Mouse (Mus musculus) thymus, postnatal 36 days (tissue): ENCODE results near the gene Fam178b.
"Not testable (repeated sequence)": the region's sequence is repeated elsewhere in the genome, so short reads cannot be mapped to it uniquely, and the experiment has no call there.

Source experiments
- DNase-seq, 2 experiments: peaks; one replicate each; pipeline ENCODE4 v3.0.0; 2022; ENCODE audit warnings: mixed read lengths in 2 of 2

Gene Fam178b

GRCm38 (mm10) chr1:36615958-36616357, 67.0 kb downstream of the Fam178b start:
- not testable (repeated sequence) for DNase-seq

DNA sequence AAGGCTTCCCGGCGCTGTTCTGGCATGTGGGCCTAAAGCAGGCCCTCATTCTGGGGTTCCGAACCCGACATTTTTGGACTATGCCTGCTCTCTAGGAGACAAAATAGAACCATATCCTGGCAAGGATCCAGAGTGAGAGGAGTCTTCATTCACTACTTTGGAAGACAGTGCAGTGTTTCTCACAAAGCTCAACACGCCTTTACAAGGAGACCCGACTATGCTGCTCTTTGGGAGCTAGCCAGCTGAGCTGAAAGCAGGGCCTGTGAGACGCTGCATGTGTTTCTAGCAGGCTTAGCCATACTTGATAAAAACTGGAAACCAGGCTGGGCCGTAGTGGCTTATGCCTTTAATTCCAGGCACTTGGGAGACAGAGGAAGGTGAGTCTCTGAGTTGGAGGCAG, 67.8 kb downstream of the Fam178b start:
- DNase-seq: no peak

DNA sequence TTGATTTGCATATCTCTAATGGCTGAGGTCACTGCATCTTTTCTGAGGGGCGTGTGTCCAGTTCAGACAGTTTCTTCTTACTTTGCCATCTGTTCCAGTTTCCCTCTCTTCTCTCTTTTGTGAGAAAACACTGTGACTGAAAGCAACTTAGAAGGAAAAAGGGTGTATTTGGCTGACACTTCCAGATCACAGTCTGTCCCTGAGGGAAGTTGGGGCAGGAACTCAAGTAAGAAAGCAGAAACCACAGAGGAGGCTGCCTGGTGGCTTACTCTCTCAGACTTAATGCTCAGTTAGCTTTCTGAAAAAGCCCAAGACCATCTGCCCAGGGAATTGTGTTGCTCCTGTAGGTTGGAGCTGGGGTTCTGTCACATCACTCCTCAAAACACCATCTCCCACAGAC, 68.4 kb downstream of the Fam178b start:
- DNase-seq: no peak

DNA sequence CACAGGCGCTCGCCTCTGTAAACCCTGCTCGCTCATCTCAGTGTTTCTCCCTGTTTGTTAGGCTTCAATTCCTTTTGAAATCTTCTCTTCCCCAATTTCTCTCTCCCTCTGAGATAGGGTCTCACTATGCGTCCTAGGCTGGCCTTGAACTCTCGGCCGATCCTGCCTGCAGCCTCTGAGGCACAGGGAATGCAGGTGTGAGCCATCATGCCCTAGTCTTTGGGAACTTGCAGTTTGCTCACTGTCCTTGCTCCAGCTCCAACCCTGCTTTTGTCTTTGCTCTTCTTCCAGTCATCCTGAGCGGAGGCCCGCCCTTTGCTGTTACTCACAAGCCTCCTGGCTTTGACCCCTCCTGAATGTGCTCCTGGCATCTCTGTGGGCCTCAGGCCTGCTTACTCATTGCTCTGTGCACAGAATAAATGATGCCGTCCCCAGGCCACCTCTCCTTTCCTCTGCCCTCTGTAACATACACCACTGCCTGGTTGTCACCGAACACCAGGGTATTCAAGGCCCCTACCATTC, 69.5 kb downstream of the Fam178b start:
- no peak for DNase-seq

GRCm38 (mm10) chr1:36612362-36612761, 70.6 kb downstream of the Fam178b start:
- no peak for DNase-seq

DNA sequence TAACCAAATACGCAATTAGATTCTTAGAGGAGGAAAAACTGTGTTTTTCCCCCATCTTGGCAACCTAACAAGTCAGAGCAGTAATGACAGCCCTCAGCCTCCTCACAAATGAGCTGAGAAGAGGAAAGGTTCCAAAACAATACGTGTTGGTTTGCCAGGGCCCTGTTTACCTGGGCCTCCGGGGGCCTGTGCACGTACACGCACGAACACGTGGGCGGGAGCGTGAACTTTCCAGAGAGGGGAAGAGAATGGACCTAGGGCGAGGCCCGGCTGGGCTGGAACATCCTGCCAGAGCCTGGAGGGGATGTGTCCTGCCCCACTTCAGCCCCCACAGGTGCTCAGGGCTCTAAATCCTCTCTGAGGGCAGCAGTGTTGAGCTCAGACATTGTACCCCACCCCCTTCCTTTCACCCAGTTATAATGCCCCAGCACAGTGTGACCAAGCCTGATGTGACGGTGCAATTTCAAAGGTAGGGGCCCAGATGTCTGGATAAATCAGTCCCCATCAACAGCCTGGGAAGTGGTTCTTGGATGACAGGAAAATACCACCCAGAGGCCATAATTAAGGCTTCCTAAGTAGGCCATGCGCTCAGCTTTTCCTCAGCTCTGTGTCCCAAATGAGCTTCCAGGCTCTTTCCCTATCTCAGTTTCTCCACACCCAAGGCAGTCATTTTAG, 71.4 kb downstream of the Fam178b start:
- no peak for DNase-seq

- no peak for DNase-seq
These were observed 74.8 kb downstream of the Fam178b start for GRCm38 (mm10) chr1:36608211-36608610.

DNA sequence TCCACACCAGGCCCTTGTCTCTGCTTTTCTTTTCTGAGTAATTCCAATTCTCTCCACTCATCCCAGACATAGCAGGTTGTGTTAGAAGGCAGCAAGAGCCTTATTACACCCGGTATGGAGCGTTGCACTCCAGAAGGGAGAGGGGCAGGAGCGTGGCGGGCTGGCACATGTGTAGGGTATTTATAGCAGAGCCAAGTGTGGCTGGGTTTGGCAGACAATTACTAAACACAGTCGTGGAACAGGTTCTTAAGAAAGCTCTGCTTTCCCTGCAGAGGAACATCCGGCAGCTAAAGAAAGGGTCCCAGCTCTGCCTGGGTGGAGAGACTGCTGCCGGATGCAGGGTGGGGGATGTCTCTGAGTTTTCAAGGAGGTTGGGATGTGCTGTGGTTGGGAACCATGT, 76.0 kb downstream of the Fam178b start:
- DNase-seq: no peak

DNA sequence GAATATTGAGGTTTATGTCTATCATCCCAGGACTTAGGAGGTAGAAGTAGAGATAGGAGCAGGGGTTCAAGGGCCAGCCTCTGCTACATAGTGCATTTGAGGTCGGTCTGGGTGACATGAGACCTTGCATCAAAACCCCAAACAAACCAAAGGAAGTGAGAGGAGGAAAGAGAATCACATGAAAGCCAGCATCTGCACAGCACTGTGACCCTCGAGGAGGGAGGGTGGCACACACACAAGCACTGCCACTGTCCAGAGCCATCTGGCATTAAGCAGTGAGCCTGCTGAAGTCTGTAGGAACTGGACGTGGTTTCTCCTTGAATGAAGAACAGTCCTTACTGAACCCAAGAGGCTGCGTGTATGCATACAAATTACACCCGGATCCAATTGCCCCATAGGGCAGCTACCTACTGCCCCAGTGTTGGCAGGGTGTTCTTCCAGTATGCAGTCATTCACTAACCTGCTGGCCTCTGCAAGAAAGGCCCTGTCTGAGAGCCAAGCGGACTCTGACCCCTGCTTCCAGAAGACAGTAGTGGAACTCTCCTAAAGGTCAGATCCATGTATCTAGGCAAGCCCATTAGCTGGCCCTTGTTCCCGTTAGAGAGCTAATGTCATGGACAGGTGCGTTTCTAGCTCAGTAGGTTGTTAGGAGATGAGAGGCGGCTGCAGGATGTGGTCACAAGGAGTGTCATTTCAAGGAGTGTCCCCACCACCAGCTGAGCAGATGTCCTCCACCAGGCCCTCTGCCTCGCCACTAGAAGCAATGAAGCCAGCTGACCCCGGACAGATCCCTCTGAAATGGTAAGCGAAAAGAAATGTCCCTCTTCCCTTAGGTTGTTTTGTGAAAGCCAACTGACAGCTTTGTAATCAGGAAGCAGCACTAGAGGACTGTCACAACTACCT, 78.5 kb downstream of the Fam178b start:
- DNase-seq: no peak

- DNase-seq: peak in 1 of 2 experiments; percentile 45
These were observed 79.6 kb downstream of the Fam178b start for GRCm38 (mm10) chr1:36603361-36603760.

- DNase-seq: no peak
These were observed 80.7 kb downstream of the Fam178b start for GRCm38 (mm10) chr1:36602271-36602670.

DNA sequence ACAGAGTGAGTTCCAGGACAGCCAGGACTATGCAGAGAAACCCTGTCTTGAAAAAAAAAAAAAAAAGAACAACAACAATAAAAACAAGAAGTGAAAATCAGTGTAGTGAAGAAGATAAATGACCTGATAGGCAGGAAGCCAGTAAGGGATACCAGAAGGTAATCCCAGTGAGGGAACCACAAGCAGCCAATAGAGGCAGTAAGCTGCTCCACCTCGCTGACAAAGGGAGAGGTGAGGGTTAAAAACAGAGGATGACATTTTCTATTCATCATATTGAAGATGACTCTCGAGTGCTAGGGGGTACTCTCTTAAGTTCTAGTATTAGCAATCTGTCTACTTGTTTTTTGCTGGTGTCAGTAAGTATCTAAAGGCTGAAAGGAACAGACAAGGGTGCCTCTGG, 84.6 kb downstream of the Fam178b start:
- no peak for DNase-seq

GRCm38 (mm10) chr1:36596114-36596513, 86.9 kb downstream of the Fam178b start:
- DNase-seq: no peak

GRCm38 (mm10) chr1:36595167-36595931, 87.6 kb downstream of the Fam178b start:
- peak; percentile 45 to 50 for DNase-seq

DNA sequence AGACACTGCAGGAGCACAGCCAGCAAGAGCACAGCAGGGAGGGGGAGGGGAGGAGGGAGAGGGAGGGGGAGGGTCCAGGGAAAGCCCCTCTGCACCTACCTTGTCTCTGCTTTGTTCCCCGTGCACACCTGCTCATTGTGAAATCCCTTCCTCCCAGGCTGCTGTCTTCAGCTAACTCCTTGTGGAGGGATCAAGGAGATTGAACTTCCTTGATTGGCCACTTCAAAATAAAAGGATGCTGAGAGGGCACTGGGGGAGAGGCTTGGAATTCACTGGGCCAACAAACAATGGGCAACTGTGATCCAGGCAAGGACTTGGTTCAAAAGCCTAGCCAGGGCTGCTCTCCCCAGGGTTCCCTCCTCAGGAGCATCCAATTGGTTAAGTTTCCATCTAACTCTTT, 89.9 kb downstream of the Fam178b start:
- no peak for DNase-seq

GRCm38 (mm10) chr1:36591408-36591807, 91.6 kb downstream of the Fam178b start:
- DNase-seq: peak in 1 of 2 experiments; percentile 57

DNA sequence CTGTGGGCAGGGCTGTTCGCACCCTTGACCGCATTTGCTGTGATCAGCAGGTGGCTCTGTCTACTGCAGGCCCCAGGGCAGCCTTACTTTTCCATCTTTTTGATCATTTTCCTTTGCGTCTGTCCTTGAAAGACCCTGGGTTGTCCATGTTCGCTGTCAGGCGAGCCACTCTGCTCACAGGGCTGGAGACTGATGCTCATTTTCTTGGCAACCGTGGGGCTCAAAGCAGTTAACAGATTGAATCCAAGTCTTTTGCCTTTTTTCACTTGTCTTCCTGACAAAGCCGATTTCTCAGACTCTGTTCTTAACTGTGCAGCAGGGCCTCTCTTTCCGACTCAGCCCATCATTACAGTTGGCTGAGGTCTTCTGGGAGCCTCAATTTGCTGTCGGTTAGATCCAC, 92.3 kb downstream of the Fam178b start:
- DNase-seq: no peak

DNA sequence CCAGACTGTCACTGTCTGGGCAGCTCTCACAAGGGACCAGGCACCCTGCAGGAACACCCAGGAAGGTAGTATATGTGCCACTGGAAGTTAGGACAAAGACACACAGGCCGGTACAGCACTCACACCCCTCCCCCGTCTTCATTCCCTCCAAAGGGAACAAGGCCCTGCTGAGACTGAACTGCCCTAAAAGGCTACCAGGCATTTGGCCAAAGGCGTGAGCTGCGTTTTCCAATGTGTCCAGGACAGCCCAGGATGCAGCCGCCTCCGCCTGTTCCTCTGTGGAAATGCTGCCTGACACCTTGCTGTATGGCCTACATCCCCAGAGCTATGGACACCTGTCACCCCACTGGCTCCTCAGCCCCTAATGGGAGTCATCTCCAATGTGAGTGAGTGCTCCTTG, 93.5 kb downstream of the Fam178b start:
- DNase-seq: no peak

GRCm38 (mm10) chr1:36588476-36589450, 94.2 kb downstream of the Fam178b start:
- DNase-seq: no peak

DNA sequence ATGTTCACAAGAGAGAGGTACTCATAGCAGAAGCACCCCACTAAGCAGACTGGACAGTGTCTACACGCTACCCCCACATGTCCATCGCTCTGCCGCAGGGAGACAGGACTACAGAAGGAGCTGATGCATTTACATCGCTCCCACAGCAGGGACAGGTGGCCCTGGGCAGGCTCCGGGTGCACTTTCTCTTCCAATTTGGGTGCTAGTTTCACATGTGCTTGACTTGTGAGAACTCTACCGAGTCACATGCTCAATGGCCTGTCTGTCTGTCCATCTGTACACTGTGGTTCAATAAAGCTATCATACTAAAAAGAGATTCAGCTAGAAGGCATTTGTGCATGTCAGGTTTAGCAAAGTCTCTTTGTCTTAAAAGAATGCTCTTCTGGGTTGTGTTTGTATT, 95.1 kb downstream of the Fam178b start:
- DNase-seq: no peak

GRCm38 (mm10) chr1:36586288-36586687, 96.7 kb downstream of the Fam178b start:
- no peak for DNase-seq
